Mouse (Mus musculus) embryonic facial prominence, embryonic 12.5 days (tissue): ENCODE results near the gene Rhd. TPM values are rescaled to one million over a fixed set of nuclear protein-coding genes. Genes with fewer than 3 reads are reported as not detected.
A peak's percentile ranks its signal among the peaks of the same experiment; 100 is the strongest.

Experiments used
- ATAC-seq: fragments of 200-750 bp; cut with Nextera tagmentation; 2 replicates; pipeline ENCODE4 v1.8.0; 2017; ENCODE audit not compliant: insufficient number of reproducible peaks, insufficient read depth, low FRiP score, low TSS enrichment
- H3K27ac ChIP-seq: fragments of 300-500 bp; sonication (generic); 2 replicates; pipeline ENCODE4 v1.5.1; 2016; ENCODE audit warnings: mild to moderate bottlenecking
- H3K27me3 ChIP-seq: fragments of 300-500 bp; sonication (generic); 2 replicates; pipeline ENCODE4 v1.6.1; 2016; ENCODE audit warnings: mild to moderate bottlenecking, moderate library complexity
- H3K36me3 ChIP-seq: fragments of 300-500 bp; sonication (generic); 2 replicates; pipeline ENCODE4 v1.6.1; 2016; ENCODE audit warnings: mild to moderate bottlenecking
- H3K4me1 ChIP-seq: fragments of 300-500 bp; sonication (generic); 2 replicates; pipeline ENCODE4 v1.6.1; 2016
- H3K4me2 ChIP-seq: fragments of 300-500 bp; sonication (generic); replicated peaks from 2 replicates; pipeline ENCODE4 v1.6.1; 2016; ENCODE audit warnings: mild to moderate bottlenecking, moderate library complexity
- H3K4me3 ChIP-seq: fragments of 300-500 bp; sonication (generic); 2 replicates; pipeline ENCODE4 v1.5.1; 2016; ENCODE audit warnings: mild to moderate bottlenecking
- H3K9ac ChIP-seq: fragments of 300-500 bp; sonication (generic); 2 replicates; pipeline ENCODE4 v1.6.1; 2016; ENCODE audit warnings: mild to moderate bottlenecking, moderate library complexity
- H3K9me3 ChIP-seq: fragments of 300-500 bp; sonication (generic); 2 replicates; pipeline ENCODE4 v1.6.1; 2016; ENCODE audit warnings: mild to moderate bottlenecking, moderate library complexity
- WGBS: fragments of 180-500 bp; shearing (Covaris S2); methylation state at CpG from one replicate; pipeline ENCODE4 v1.1.7; 2016; 5-methylcytosine and 5-hydroxymethylcytosine counted together
- polyA plus RNA-seq: library from polyadenylated mRNA; unstranded; fragments of >200 nt; fragmentation: Nextera tagmentation; extraction: Ambion mirVana; gene quantifications from 2 replicates; pipeline ENCODE4 v1.2.1, GENCODE M21; 2016

Gene Rhd
- polyA plus RNA-seq, 1 experiment from 2014 or later = 6.8 TPM

GRCm38 (mm10) chr4:134858494-134858893 is 5.8 kb upstream of the Rhd start:
- Histone ChIP-seq H3K9ac (no peak overlapping the region), H3K9me3 (no peaks in the 10 kb centered on the region), H3K4me1 (peaks cover 7% of the 10 kb centered on the region; the same call in 1 of the 2 replicates), H3K4me2 (no peak overlapping the region), H3K27ac (no peak overlapping the region), H3K27me3 (no peaks in the 10 kb centered on the region), H3K4me3 (no peak overlapping the region), H3K36me3 (no peaks in the 10 kb centered on the region)
- 90% methylated on average over 4 of the region's 4 CpGs for WGBS
- no peak for ATAC-seq

- Histone ChIP-seq H3K27ac (no peak overlapping the region), H3K27me3 (no peaks in the 10 kb centered on the region), H3K9ac (no peak overlapping the region), H3K36me3 (no peaks in the 10 kb centered on the region), H3K9me3 (no peaks in the 10 kb centered on the region), H3K4me3 (no peak overlapping the region), H3K4me1 (no peaks in the 10 kb centered on the region), H3K4me2 (no peak overlapping the region)
- no peak for ATAC-seq
- whole genome bisulfite sequencing = 81% methylated on average over 6 of the region's 6 CpGs
Observed at GRCm38 (mm10) chr4:134861884-134862283, 2.5 kb upstream of the Rhd start.

- no peak for ATAC-seq
- Histone ChIP-seq H3K9me3 (no peaks in the 10 kb centered on the region), H3K4me3 (no peak overlapping the region), H3K4me2 (no peak overlapping the region), H3K4me1 (no peaks in the 10 kb centered on the region), H3K27me3 (no peaks in the 10 kb centered on the region), H3K36me3 (no peaks in the 10 kb centered on the region), H3K27ac (no peak overlapping the region), H3K9ac (no peak overlapping the region)
- WGBS = 79% methylated on average over 7 of the region's 7 CpGs
Observed at GRCm38 (mm10) chr4:134862996-134863395, 1.3 kb upstream of the Rhd start.

- peaks cover 16% of the 10 kb centered on the region for H3K27me3 ChIP-seq
- no peaks in the 10 kb centered on the region for H3K9me3 ChIP-seq
- H3K36me3 ChIP-seq = no peaks in the 10 kb centered on the region
- no peak overlapping the region for H3K4me3 ChIP-seq
- peaks cover 14% of the 10 kb centered on the region for H3K4me1 ChIP-seq
- H3K27ac ChIP-seq = no peak overlapping the region
- ATAC-seq = no peak
- WGBS = 70% methylated on average over 6 of the region's 6 CpGs
- H3K9ac ChIP-seq = no peak overlapping the region
- H3K4me2 ChIP-seq = no peak overlapping the region
Observed at GRCm38 (mm10) chr4:134865340-134865739, 1.0 kb downstream of the Rhd start.

GRCm38 (mm10) chr4:134865789-134866188 is 1.5 kb downstream of the Rhd start:
- 88% methylated on average over 5 of the region's 5 CpGs for WGBS
- Histone ChIP-seq H3K4me2 (no peak overlapping the region), H3K9me3 (no peaks in the 10 kb centered on the region), H3K27ac (no peak overlapping the region), H3K4me1 (peaks cover 17% of the 10 kb centered on the region), H3K27me3 (peaks cover 20% of the 10 kb centered on the region), H3K36me3 (no peaks in the 10 kb centered on the region), H3K9ac (no peak overlapping the region), H3K4me3 (no peak overlapping the region)
- no peak for ATAC-seq

GRCm38 (mm10) chr4:134867213-134867612 is 2.9 kb downstream of the Rhd start:
- peaks cover 23% of the 10 kb centered on the region for H3K27me3 ChIP-seq
- H3K4me2 ChIP-seq = no peak overlapping the region
- no peak overlapping the region for H3K27ac ChIP-seq
- no peaks in the 10 kb centered on the region for H3K9me3 ChIP-seq
- no peak overlapping the region for H3K4me3 ChIP-seq
- 94% methylated on average over 8 of the region's 8 CpGs for WGBS
- H3K4me1 ChIP-seq = peaks cover 17% of the 10 kb centered on the region
- no peaks in the 10 kb centered on the region for H3K36me3 ChIP-seq
- no peak overlapping the region for H3K9ac ChIP-seq
- ATAC-seq = no peak

GRCm38 (mm10) chr4:134867661-134868060 is 3.3 kb downstream of the Rhd start:
- Histone ChIP-seq H3K27ac (no peak overlapping the region), H3K4me2 (no peak overlapping the region), H3K4me1 (peaks cover 17% of the 10 kb centered on the region), H3K9me3 (no peaks in the 10 kb centered on the region), H3K9ac (no peak overlapping the region), H3K4me3 (no peak overlapping the region), H3K27me3 (peaks cover 23% of the 10 kb centered on the region), H3K36me3 (no peaks in the 10 kb centered on the region)
- ATAC-seq = no peak
- 90% methylated on average over 8 of the region's 8 CpGs for WGBS

GRCm38 (mm10) chr4:134868065-134868464 is 3.7 kb downstream of the Rhd start:
- no peaks in the 10 kb centered on the region for H3K9me3 ChIP-seq
- H3K4me1 ChIP-seq = peaks cover 17% of the 10 kb centered on the region
- 90% methylated on average over 10 of the region's 10 CpGs for WGBS
- no peaks in the 10 kb centered on the region for H3K36me3 ChIP-seq
- H3K4me3 ChIP-seq = no peak overlapping the region
- no peak for ATAC-seq
- H3K4me2 ChIP-seq = no peak overlapping the region
- no peak overlapping the region for H3K27ac ChIP-seq
- peaks cover 23% of the 10 kb centered on the region for H3K27me3 ChIP-seq
- no peak overlapping the region for H3K9ac ChIP-seq

GRCm38 (mm10) chr4:134868490-134868889 is 4.2 kb downstream of the Rhd start:
- Histone ChIP-seq H3K9ac (no peak overlapping the region), H3K9me3 (no peaks in the 10 kb centered on the region), H3K4me3 (no peak overlapping the region), H3K27me3 (peaks cover 23% of the 10 kb centered on the region), H3K4me1 (peaks cover 17% of the 10 kb centered on the region), H3K27ac (no peak overlapping the region), H3K36me3 (no peaks in the 10 kb centered on the region), H3K4me2 (no peak overlapping the region)
- WGBS = 17% methylated on average over 8 of the region's 9 CpGs
- no peak for ATAC-seq

GRCm38 (mm10) chr4:134869068-134869730 is 4.9 kb downstream of the Rhd start:
- peak overlapping the region; percentile 39 for H3K4me2 ChIP-seq
- no peaks in the 10 kb centered on the region for H3K36me3 ChIP-seq
- 0 out of 2 replicates have a peak overlapping the region, but pooled peaks have one; percentile 4 for H3K4me3 ChIP-seq
- ATAC-seq = 0 out of 2 replicates have a peak, but pooled peaks have one; percentile 19
- WGBS = 9% methylated on average over 16 of the region's 16 CpGs
- no peak overlapping the region for H3K27ac ChIP-seq
- peaks cover 23% of the 10 kb centered on the region for H3K27me3 ChIP-seq
- peaks cover 17% of the 10 kb centered on the region for H3K4me1 ChIP-seq
- H3K9ac ChIP-seq = no peak overlapping the region
- no peaks in the 10 kb centered on the region for H3K9me3 ChIP-seq

- H3K4me1 ChIP-seq = peaks cover 17% of the 10 kb centered on the region
- WGBS = 47% methylated on average over 7 of the region's 7 CpGs
- H3K27ac ChIP-seq = no peak overlapping the region
- no peaks in the 10 kb centered on the region for H3K36me3 ChIP-seq
- H3K27me3 ChIP-seq = peaks cover 23% of the 10 kb centered on the region
- no peak overlapping the region for H3K9ac ChIP-seq
- no peak for ATAC-seq
- H3K9me3 ChIP-seq = no peaks in the 10 kb centered on the region
- peak overlapping the region; percentile 39 for H3K4me2 ChIP-seq
- 0 out of 2 replicates have a peak overlapping the region, but pooled peaks have one; percentile 4 for H3K4me3 ChIP-seq
Observed at GRCm38 (mm10) chr4:134869815-134870375, 5.6 kb downstream of the Rhd start.

GRCm38 (mm10) chr4:134871477-134871876 is 7.1 kb downstream of the Rhd start:
- ATAC-seq = no peak
- no peak overlapping the region for H3K4me3 ChIP-seq

More at GRCm38 (mm10) chr4:134871477-134871876, 7.1 kb downstream of the Rhd start:
- H3K36me3 ChIP-seq = no peaks in the 10 kb centered on the region
- H3K9me3 ChIP-seq = no peaks in the 10 kb centered on the region
- peaks cover 23% of the 10 kb centered on the region for H3K27me3 ChIP-seq
- no peak overlapping the region for H3K27ac ChIP-seq
- peaks cover 17% of the 10 kb centered on the region for H3K4me1 ChIP-seq
- H3K4me2 ChIP-seq = no peak overlapping the region
- no peak overlapping the region for H3K9ac ChIP-seq
- 32% methylated on average over 4 of the region's 4 CpGs for WGBS
